Mouse (Mus musculus) cerebellum, postnatal 25 days (tissue): ENCODE data around the gene Wdr90.
A peak's percentile ranks its signal among the peaks of the same experiment; 100 is the strongest.
"Not testable (repeated sequence)": the region's sequence is repeated elsewhere in the genome, so short reads cannot be mapped to it uniquely, and the experiment has no call there.

ENCODE experiments used
- DNase-seq, 2 experiments: peaks; one replicate each; pipeline ENCODE4 v3.0.0; 2021; ENCODE audit warnings: mixed read lengths in 2 of 2

The Wdr90 gene

DNA sequence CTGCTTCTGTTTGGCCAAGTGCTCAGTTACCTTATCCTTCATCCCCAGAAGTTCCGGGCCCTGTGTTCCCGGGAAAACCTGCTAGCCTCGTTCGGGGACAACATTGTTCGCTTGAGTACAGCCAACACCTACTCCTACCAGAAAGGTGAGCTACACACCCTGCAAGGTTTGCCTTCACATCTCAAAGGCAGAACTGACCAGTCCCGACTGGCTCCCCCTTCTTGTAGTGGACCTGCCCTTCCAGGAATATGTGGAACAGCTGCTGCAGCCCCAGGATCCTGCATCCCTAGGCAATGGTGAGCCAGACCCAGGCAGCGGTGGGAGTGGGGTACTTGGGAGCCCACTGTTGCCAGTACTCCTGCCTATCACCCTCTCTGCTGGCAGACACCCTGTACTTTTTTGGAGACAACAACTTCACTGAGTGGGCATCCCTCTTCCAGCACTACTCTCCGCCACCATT is 31.7 kb downstream of the Wdr90 start:
- peak in 1 of 2 experiments; percentile 40 for DNase-seq

- peak; percentile 89 to 90 for DNase-seq
Measured at GRCm38 (mm10) chr17:25828712-25829557, 32.4 kb downstream of the Wdr90 start, which contains the start of gene Jmjd8. TSS of gene Jmjd8 (plus strand) at chr17:25828867.

DNA sequence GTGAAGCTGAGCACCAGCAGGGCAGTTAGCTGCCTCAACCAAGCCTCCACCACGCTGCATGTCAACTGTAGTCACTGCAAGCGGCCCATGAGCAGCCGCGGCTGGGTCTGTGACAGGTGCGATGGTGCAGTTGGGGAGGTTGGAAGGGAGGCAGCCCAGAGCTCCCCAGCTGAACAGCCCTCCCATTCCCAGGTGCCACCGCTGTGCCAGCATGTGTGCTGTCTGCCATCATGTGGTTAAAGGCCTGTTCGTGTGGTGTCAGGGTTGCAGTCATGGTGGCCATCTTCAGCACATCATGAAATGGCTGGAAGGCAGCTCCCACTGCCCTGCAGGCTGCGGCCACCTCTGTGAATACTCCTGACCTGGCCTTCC is 33.1 kb downstream of the Wdr90 start:
- DNase-seq, result peak in 1 of 2 experiments; percentile 42

DNA sequence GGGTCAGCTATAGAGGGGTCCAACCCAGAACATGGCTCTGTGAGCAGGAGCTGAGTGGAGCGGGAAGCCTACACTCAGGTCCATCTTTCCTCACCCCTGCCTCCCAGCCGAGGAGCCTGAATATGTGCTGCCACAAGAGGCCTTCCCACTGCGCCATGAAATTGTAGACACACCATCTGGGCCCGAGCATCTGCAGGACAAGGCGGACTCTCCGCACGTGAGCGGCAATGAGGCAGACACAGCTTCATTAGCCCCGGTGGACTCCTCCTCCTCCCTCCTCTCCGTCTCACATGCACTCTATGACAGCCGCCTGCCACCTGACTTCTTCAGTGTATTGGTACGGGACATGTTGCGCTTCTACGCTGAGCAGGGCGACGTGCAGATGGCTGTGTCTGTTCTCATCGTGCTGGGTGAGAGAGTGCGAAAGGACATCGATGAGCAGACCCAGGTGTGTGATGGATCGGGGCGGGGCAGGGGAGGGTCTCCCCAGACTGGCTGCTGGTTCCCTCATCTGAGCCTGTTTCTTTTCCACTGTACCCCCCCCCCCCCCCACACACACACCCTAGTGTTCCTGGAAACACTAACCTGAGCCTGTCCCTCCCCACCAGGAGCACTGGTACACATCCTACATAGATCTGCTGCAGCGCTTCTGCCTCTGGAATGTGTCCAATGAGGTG is 33.6 kb downstream of the Wdr90 start:
- peak in 1 of 2 experiments; percentile 26 for DNase-seq

DNA sequence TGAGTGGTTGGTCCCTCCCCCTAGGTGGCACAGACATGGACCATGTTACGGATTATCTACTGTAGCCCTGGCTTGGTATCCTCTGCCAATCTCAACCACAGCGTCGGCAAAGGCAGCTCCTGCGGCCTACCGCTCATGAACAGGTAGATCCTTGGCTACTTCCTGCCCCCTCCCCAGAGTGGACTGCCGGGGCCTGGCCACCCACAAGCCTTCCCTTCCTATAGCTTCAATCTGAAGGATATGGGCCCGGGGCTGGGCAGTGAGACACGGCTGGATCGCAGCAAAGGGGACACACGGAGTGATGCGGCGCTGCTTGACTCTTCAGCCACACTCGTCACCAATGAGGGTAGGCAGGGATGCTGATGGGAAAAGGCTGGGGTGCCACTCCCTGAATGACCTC is 34.3 kb downstream of the Wdr90 start:
- peak in 1 of 2 experiments; percentile 15 for DNase-seq

GRCm38 (mm10) chr17:25825984-25826570 is 35.2 kb downstream of the Wdr90 start:
- DNase-seq, result peak in 1 of 2 experiments; percentile 29

GRCm38 (mm10) chr17:25825311-25825710 is 36.0 kb downstream of the Wdr90 start:
- peak in 1 of 2 experiments; percentile 23 for DNase-seq

- peak in 1 of 2 experiments; percentile 19 for DNase-seq
Measured at GRCm38 (mm10) chr17:25824362-25825142, 36.7 kb downstream of the Wdr90 start.

DNA sequence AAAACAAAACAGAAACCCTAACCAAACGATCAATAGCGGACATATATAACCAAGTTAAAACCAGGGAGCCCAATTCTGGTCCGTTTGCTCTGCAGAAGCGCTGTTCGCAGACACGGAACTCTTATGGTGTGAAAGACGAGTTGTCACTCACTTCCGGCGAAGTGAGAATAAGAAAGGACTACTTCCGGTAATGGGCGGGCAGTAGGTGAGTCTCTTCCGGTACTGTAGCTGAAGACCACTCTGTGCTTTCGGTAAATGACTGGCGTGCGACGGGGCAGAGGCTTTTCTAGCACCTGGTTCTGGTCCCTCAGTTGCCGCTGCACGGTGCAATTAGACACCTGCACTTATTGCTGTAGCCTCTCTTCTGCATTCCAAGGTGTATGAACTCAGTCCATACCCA is 37.8 kb downstream of the Wdr90 start, which contains the start of gene Wdr24:
TSS of gene Wdr24 (plus strand) at position 176 of the 400 bp plus-strand sequence.
- DNase-seq, result peak; percentile 77 to 83

- peak in 1 of 2 experiments; percentile 30 for DNase-seq
Measured at GRCm38 (mm10) chr17:25818851-25819780, 42.2 kb downstream of the Wdr90 start.

GRCm38 (mm10) chr17:25817662-25818061 is 43.6 kb downstream of the Wdr90 start:
- peak in 1 of 2 experiments; percentile 11 for DNase-seq

DNA sequence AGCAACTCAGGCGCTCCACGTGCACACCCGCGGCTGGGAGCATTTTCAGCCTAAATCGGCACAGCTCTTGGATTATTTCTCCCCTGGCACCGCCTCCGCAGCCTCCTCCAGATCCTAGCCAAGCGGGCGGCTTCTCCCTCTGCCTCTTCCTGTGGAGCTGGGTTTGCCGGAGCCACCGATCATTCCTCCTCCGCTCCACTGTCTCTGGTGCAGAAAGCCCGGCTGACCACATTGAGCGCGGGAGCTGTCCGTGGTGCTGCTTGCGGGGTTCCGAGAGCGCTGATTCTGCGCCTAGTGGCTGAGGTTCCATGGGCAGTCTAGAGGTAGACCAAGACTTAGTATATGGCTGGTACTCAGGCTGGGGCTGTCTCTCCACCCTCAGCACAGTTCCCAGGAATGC is 47.8 kb downstream of the Wdr90 start:
- DNase-seq, result peak; percentile 76 to 80

- no peak for DNase-seq
Measured at GRCm38 (mm10) chr17:25810890-25811289, 50.4 kb downstream of the Wdr90 start.

- DNase-seq, result peak; percentile 81 to 84
Measured at GRCm38 (mm10) chr17:25809606-25810340, 51.5 kb downstream of the Wdr90 start.

GRCm38 (mm10) chr17:25808789-25809605 is 52.3 kb downstream of the Wdr90 start, which contains the start of gene Fbxl16:
TSS of gene Fbxl16 (plus strand) at chr17:25809085.
- peak; percentile 97 to 98 for DNase-seq

DNA sequence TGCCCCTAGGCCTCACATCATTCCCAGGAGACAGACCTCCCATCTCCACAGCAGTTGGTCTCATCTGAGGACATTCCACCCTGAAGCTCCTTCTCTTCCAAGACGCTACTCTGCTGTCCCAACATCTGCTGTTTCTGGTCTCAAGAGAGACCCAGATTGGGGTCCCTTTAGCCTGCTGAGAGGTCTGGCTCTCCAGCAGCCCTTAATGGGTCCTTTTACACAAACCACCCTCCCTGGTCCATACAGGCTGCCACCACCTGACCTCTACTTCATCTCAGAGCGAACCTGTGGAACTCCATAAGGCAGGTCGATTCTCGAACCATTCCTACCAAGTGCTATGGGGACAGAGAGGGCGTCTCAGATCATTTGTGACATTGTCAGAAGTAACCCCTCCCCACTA is 53.3 kb downstream of the Wdr90 start:
- no peak for DNase-seq

GRCm38 (mm10) chr17:25807452-25807851 is 53.8 kb downstream of the Wdr90 start:
- DNase-seq, result not testable (repeated sequence)

GRCm38 (mm10) chr17:25806507-25806906 is 54.8 kb downstream of the Wdr90 start:
- DNase-seq, result no peak

GRCm38 (mm10) chr17:25802825-25803517 is 58.3 kb downstream of the Wdr90 start:
- peak in 1 of 2 experiments; percentile 59 for DNase-seq
